Mouse (Mus musculus) testis, adult 2 months (tissue): ENCODE measurements around the gene Ncln. TPM values are rescaled to one million over a fixed set of nuclear protein-coding genes. Genes with fewer than 3 reads are reported as not detected.

Experiments used
- H3K27ac ChIP-seq: fragments of 200-500 bp; 2 replicates; pipeline ENCODE4 v1.5.1; 2012; ENCODE audit warnings: low read depth, low read length; ENCODE audit not compliant: control insufficient read depth, insufficient read depth
- H3K27me3 ChIP-seq: fragments of 200-500 bp; 2 replicates; pipeline ENCODE4 v1.6.1; 2012; ENCODE audit warnings: mild to moderate bottlenecking, low read length, moderate library complexity; ENCODE audit not compliant: control insufficient read depth, insufficient read depth
- H3K36me3 ChIP-seq: fragments of 200-500 bp; 2 replicates; pipeline ENCODE4 v1.6.1; 2012; ENCODE audit warnings: mild to moderate bottlenecking, low read length; ENCODE audit not compliant: control insufficient read depth, insufficient read depth
- H3K4me1 ChIP-seq: fragments of 200-500 bp; 2 replicates; pipeline ENCODE4 v1.6.1; 2012; ENCODE audit warnings: low read length; ENCODE audit not compliant: control insufficient read depth, insufficient read depth
- H3K4me3 ChIP-seq: fragments of 200-500 bp; 2 replicates; pipeline ENCODE4 v1.5.1; 2012; ENCODE audit warnings: low read depth, mild to moderate bottlenecking, low read length, moderate library complexity, mixed read lengths; ENCODE audit not compliant: control insufficient read depth
- CTCF ChIP-seq: fragments of 200-500 bp; IDR thresholded peaks from 2 replicates; pipeline ENCODE4 v1.5.1; 2012; ENCODE audit warnings: low read depth, mild to moderate bottlenecking, inconsistent platforms, low read length, moderate library complexity; ENCODE audit not compliant: control insufficient read depth, insufficient read depth, insufficient replicate concordance
- POLR2A ChIP-seq: fragments of 200-500 bp; IDR thresholded peaks from 2 replicates; pipeline ENCODE4 v1.6.1; 2012; ENCODE audit warnings: low read depth, mild to moderate bottlenecking, inconsistent platforms, low read length, moderate library complexity; ENCODE audit not compliant: control insufficient read depth
- polyA plus RNA-seq: library from polyadenylated mRNA; depleted of rRNA; stranded (reverse); fragments of >200 nt; gene quantifications from 2 replicates; pipeline ENCODE4 v1.2.3, GENCODE M21; 2012

Ncln gene
- polyA plus RNA-seq, 1 experiment = 71.3 TPM

DNA sequence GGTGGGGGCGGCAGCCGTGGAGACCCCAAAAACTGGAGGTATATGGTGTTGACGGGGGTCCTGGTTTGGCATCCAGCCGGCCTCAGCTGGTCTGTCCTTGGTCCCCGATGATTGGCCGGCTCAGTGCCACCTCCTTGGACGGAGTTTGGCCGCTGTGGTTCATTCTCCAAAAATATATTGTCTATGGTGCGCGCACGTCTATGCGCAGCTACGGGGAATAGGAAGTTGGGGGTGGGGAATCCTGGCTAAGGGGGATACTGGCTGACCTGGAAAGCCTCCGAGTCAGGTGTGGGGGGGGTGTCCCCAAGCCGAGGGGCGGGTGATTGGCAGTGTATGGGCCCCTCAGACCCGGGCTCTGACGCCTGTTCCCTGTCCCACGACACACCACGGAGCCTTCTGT is 35.7 kb downstream of the Ncln start:
- TF ChIP-seq POLR2A (no peak), CTCF (no peak)
- no peak overlapping the region for H3K4me3 ChIP-seq
- no peaks in the 10 kb centered on the region for H3K36me3 ChIP-seq
- peaks cover 35% of the 10 kb centered on the region for H3K4me1 ChIP-seq
- H3K27ac ChIP-seq = no peak overlapping the region
- H3K27me3 ChIP-seq = no peaks in the 10 kb centered on the region

- no peaks in the 10 kb centered on the region for H3K36me3 ChIP-seq
- no peaks in the 10 kb centered on the region for H3K27me3 ChIP-seq
- TF ChIP-seq CTCF (no peak), POLR2A (no peak)
Observed at GRCm38 (mm10) chr10:81459399-81459798, 36.8 kb downstream of the Ncln start.

GRCm38 (mm10) chr10:81458267-81458666 is 37.9 kb downstream of the Ncln start:
- H3K27me3 ChIP-seq = no peaks in the 10 kb centered on the region
- H3K4me3 ChIP-seq = no peak overlapping the region
- H3K4me1 ChIP-seq = peaks cover 22% of the 10 kb centered on the region
- TF ChIP-seq CTCF (no peak), POLR2A (no peak)
- H3K36me3 ChIP-seq = no peaks in the 10 kb centered on the region
- no peak overlapping the region for H3K27ac ChIP-seq

More at GRCm38 (mm10) chr10:81459399-81459798, 36.8 kb downstream of the Ncln start:
- Histone ChIP-seq H3K4me3 (no peak overlapping the region), H3K4me1 (peaks cover 29% of the 10 kb centered on the region), H3K27ac (no peak overlapping the region)

- H3K4me1 ChIP-seq = peaks cover 20% of the 10 kb centered on the region
- TF ChIP-seq POLR2A = no peak
- no peaks in the 10 kb centered on the region for H3K36me3 ChIP-seq
- no peak overlapping the region for H3K27ac ChIP-seq
- no peaks in the 10 kb centered on the region for H3K27me3 ChIP-seq
- H3K4me3 ChIP-seq = no peak overlapping the region
Observed at GRCm38 (mm10) chr10:81457624-81458023, 38.6 kb downstream of the Ncln start.

DNA sequence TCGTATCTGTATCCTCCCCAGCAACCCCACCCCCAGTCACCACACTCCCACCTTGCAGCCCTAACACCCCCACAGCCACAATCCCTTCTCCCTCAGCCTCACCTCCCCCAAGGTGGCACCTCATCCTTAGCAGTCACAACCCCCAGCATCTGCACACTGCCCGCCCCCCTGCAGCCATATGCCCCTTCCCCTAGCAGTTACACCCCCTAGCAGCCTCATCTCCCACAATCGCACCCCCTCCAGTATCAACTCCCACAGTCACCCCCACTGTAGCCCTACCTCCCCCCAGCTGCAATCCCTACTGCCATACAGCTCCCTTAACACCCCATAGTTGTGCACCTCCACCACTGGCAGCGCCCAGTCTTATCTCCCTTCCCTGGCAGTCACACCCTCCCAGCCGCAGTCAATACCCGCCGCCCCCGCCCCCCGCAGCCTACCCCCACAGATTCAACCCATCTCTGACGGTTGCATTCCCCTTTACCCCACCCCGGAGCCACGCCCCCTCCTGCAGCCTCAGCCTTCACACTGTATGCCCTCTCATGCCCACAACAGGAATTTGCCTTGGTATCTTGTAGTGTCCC is 39.1 kb downstream of the Ncln start:
- H3K27ac ChIP-seq = no peak overlapping the region
- no peaks in the 10 kb centered on the region for H3K27me3 ChIP-seq
- no peak overlapping the region for H3K4me3 ChIP-seq
- no peaks in the 10 kb centered on the region for H3K36me3 ChIP-seq
- peaks cover 18% of the 10 kb centered on the region for H3K4me1 ChIP-seq
- no peak for TF ChIP-seq POLR2A
- no peak for TF ChIP-seq CTCF

- TF ChIP-seq CTCF (no peak), POLR2A (no peak)
- Histone ChIP-seq H3K4me1 (peaks cover 8% of the 10 kb centered on the region), H3K4me3 (no peak within 1 kb of the TSS), H3K36me3 (no peaks in the 10 kb centered on the region), H3K27me3 (no peaks in the 10 kb centered on the region), H3K27ac (no peak within 1 kb of the TSS)
Observed at GRCm38 (mm10) chr10:81455181-81455895, 40.9 kb downstream of the Ncln start, which contains the start of gene Nfic. Gene Nfic (minus strand): TSS chr10:81455635.

DNA sequence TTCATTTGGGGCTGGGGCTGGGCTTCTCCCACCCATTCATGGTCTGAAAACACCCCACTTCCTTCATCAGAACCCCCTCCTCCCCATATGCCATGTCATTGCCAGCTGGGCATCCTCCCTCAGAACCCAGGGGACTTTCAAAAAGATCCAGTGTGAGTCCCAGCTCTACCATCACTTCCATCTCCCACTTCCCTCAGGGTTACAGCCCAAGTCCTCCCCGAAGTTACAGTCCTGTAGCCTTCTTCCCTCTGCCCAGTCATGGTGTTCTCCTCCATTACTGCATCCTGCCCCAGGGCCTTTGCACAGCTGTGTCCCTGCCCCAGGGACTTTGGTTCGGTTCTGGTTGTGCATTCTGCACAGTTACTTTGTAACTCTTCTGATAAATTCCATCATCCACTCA is 42.1 kb downstream of the Ncln start:
- Histone ChIP-seq H3K4me1 (peaks cover 4% of the 10 kb centered on the region; the same call in 1 of the 2 replicates), H3K27me3 (no peaks in the 10 kb centered on the region), H3K27ac (no peak overlapping the region), H3K4me3 (no peak overlapping the region), H3K36me3 (no peaks in the 10 kb centered on the region)
- TF ChIP-seq POLR2A (no peak), CTCF (no peak)

DNA sequence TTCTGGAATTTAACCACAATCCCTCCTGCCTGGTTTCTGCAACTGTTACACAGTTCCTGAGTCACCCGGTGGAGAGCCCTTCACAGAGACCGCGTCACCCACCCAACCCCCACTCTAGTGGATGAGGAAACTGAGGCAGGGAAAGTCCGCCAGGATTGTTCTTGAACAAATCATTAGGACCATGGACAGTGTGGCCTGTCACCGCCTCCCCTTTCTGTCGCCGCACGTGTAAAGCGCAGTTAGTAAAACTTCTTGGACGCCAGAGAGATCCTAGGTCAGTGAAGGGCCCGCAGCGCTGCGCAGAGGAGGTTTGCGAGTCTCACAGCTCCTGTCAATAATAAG is 43.3 kb downstream of the Ncln start:
- no peak for TF ChIP-seq POLR2A
- TF ChIP-seq CTCF = no peak
- Histone ChIP-seq H3K36me3 (no peaks in the 10 kb centered on the region), H3K27me3 (no peaks in the 10 kb centered on the region), H3K4me1 (peaks cover 4% of the 10 kb centered on the region; the same call in 1 of the 2 replicates), H3K27ac (no peak overlapping the region), H3K4me3 (no peak overlapping the region)
